Mouse (Mus musculus) MEL (cell line): ENCODE results near the gene Bcl7c. TPM values are rescaled to one million over a fixed set of nuclear protein-coding genes. Genes with fewer than 3 reads are reported as not detected.

Experiments used
- DNase-seq: peaks from one replicate; pipeline ENCODE4 v3.0.0; 2011; ENCODE audit warnings: low read depth, low spot score
- H3K27ac ChIP-seq: 2 replicates; pipeline ENCODE4 v1.5.1; 2012; ENCODE audit warnings: low read depth, mild to moderate bottlenecking, control low read depth, low read length, moderate library complexity; ENCODE audit not compliant: control insufficient read depth
- H3K27me3 ChIP-seq, 2 experiments: fragments of 150-350 bp in 1 of 2; sonication (generic) in 1 of 2; 2 replicates each; pipeline ENCODE4 v1.6.1; 2012; ENCODE audit warnings: low read length in 2 of 2, mild to moderate bottlenecking in 2 of 2, improper control_type of control experiment in 1 of 2, moderate library complexity in 1 of 2; ENCODE audit not compliant: insufficient read depth in 2 of 2, control insufficient read depth in 1 of 2
- H3K36me3 ChIP-seq, 2 experiments: 2 replicates each; pipeline ENCODE4 v1.6.1; 2012 to 2014; ENCODE audit warnings: low read length in 2 of 2, improper control_type of control experiment in 1 of 2, inconsistent platforms in 1 of 2, mild to moderate bottlenecking in 1 of 2; ENCODE audit not compliant: insufficient read depth in 2 of 2, control insufficient read depth in 1 of 2
- H3K4me1 ChIP-seq, 2 experiments: fragments of 150-350 bp in 1 of 2; sonication (generic) in 1 of 2; 2 replicates each; pipeline ENCODE4 v1.6.1; 2012; ENCODE audit warnings: low read length in 2 of 2, improper control_type of control experiment in 1 of 2, mild to moderate bottlenecking in 1 of 2; ENCODE audit not compliant: insufficient read depth in 2 of 2, control insufficient read depth in 1 of 2
- H3K4me3 ChIP-seq, 2 experiments: fragments of 150-350 bp in 1 of 2; sonication (generic) in 1 of 2; 2 replicates each; pipeline ENCODE4 v1.5.1; 2012; ENCODE audit warnings: low read depth in 2 of 2, low read length in 2 of 2, mild to moderate bottlenecking in 2 of 2, moderate library complexity in 2 of 2, control low read depth in 1 of 2, improper control_type of control experiment in 1 of 2; ENCODE audit not compliant: control insufficient read depth in 1 of 2, insufficient read depth in 1 of 2
- H3K79me2 ChIP-seq: 2 replicates; pipeline ENCODE4 v1.6.1; 2012; ENCODE audit warnings: mild to moderate bottlenecking, low read length, moderate library complexity; ENCODE audit not compliant: control insufficient read depth, poor library complexity, insufficient read depth
- H3K9ac ChIP-seq: 2 replicates; pipeline ENCODE4 v1.6.1; 2012; ENCODE audit warnings: low read depth, mild to moderate bottlenecking, control low read depth, low read length, moderate library complexity; ENCODE audit not compliant: control insufficient read depth, poor library complexity, severe bottlenecking
- H3K9me3 ChIP-seq: fragments of 150-350 bp; sonication (generic); replicated peaks from 2 replicates; pipeline ENCODE4 v1.6.1; 2012; ENCODE audit warnings: mild to moderate bottlenecking, low read length, improper control_type of control experiment, moderate library complexity; ENCODE audit not compliant: insufficient read depth
- BHLHE40 ChIP-seq: IDR thresholded peaks from 2 replicates; pipeline ENCODE4 v1.6.1; 2012; ENCODE audit warnings: low read depth, mild to moderate bottlenecking, inconsistent platforms, low read length, improper control_type of control experiment, borderline replicate concordance
- CTCF ChIP-seq, 3 experiments: IDR thresholded peaks in 2 of 3; conservative IDR thresholded peaks in 1 of 3; 2 replicates each; pipeline ENCODE4 v1.5.1; 2011 to 2012; ENCODE audit warnings: low read length in 3 of 3, low read depth in 2 of 3, mild to moderate bottlenecking in 2 of 3, improper control_type of control experiment in 1 of 3, inconsistent platforms in 1 of 3, mixed read lengths in 1 of 3, moderate library complexity in 1 of 3; ENCODE audit not compliant: control insufficient read depth in 1 of 3, insufficient read depth in 1 of 3, poor library complexity in 1 of 3, severe bottlenecking in 1 of 3
- E2F4 ChIP-seq: IDR thresholded peaks from 2 replicates; pipeline ENCODE4 v1.6.1; 2011; ENCODE audit warnings: low read depth, low read length, improper control_type of control experiment, borderline replicate concordance
- EP300 ChIP-seq, 2 experiments: IDR thresholded peaks; 2 replicates each; pipeline ENCODE4 v1.6.1; 2011; ENCODE audit warnings: improper control_type of control experiment in 2 of 2, low read length in 2 of 2, low read depth in 1 of 2, mild to moderate bottlenecking in 1 of 2
- ETS1 ChIP-seq: IDR thresholded peaks from 2 replicates; pipeline ENCODE4 v1.6.1; 2012; ENCODE audit warnings: low read depth, mild to moderate bottlenecking, inconsistent platforms, low read length, improper control_type of control experiment, moderate library complexity
- HCFC1 ChIP-seq: IDR thresholded peaks from 2 replicates; pipeline ENCODE4 v1.6.1; 2012; ENCODE audit warnings: low read depth, mild to moderate bottlenecking, inconsistent platforms, low read length, improper control_type of control experiment, moderate library complexity
- KAT2A ChIP-seq: conservative IDR thresholded peaks from 2 replicates; pipeline ENCODE4 v1.6.1; 2012; ENCODE audit warnings: low read depth, low read length, improper control_type of control experiment, inconsistent platforms
- MAFK ChIP-seq: IDR thresholded peaks from 2 replicates; pipeline ENCODE4 v1.6.1; 2011; ENCODE audit warnings: low read depth, mild to moderate bottlenecking, low read length, improper control_type of control experiment, borderline replicate concordance
- MAX ChIP-seq: IDR thresholded peaks from 2 replicates; pipeline ENCODE4 v1.6.1; 2011; ENCODE audit warnings: low read length, improper control_type of control experiment
- MEF2A ChIP-seq: IDR thresholded peaks from 2 replicates; pipeline ENCODE4 v1.6.1; 2014; ENCODE audit warnings: low read depth, mild to moderate bottlenecking, inconsistent platforms, low read length, improper control_type of control experiment; ENCODE audit not compliant: poor library complexity, insufficient replicate concordance, severe bottlenecking; ENCODE audit errors: extremely low read depth
- MXI1 ChIP-seq: IDR thresholded peaks from 2 replicates; pipeline ENCODE4 v1.6.1; 2011; ENCODE audit warnings: mild to moderate bottlenecking, low read depth, low read length, improper control_type of control experiment
- MYB ChIP-seq: IDR thresholded peaks from 2 replicates; pipeline ENCODE4 v1.6.1; 2011; ENCODE audit warnings: mild to moderate bottlenecking, low read depth, low read length, improper control_type of control experiment
- MYC ChIP-seq: IDR thresholded peaks from 2 replicates; pipeline ENCODE4 v1.6.1; 2011; ENCODE audit warnings: low read depth, mild to moderate bottlenecking, low read length, improper control_type of control experiment, moderate library complexity
- NELFE ChIP-seq: IDR thresholded peaks from 2 replicates; pipeline ENCODE4 v1.6.1; 2011; ENCODE audit warnings: low read depth, low read length, improper control_type of control experiment
- POLR2A ChIP-seq, 2 experiments: IDR thresholded peaks; 2 replicates each; pipeline ENCODE4 v1.6.1; 2011 to 2012; ENCODE audit warnings: low read length in 2 of 2, mild to moderate bottlenecking in 2 of 2, control low read depth in 1 of 2, improper control_type of control experiment in 1 of 2, low read depth in 1 of 2, moderate library complexity in 1 of 2; ENCODE audit not compliant: control insufficient read depth in 1 of 2, insufficient read depth in 1 of 2, poor library complexity in 1 of 2
- POLR2AphosphoS2 ChIP-seq: IDR thresholded peaks from 2 replicates; pipeline ENCODE4 v1.6.1; 2011; ENCODE audit warnings: low read length, improper control_type of control experiment
- POLR2AphosphoS5 ChIP-seq: IDR thresholded peaks from 2 replicates; pipeline ENCODE4 v1.6.1; 2012; ENCODE audit warnings: low read depth, borderline replicate concordance, mild to moderate bottlenecking, inconsistent platforms, low read length, moderate library complexity, mixed read lengths
- RAD21 ChIP-seq: IDR thresholded peaks from 2 replicates; pipeline ENCODE4 v1.6.1; 2011; ENCODE audit warnings: mild to moderate bottlenecking, low read depth, low read length, improper control_type of control experiment
- SIN3A ChIP-seq: IDR thresholded peaks from 2 replicates; pipeline ENCODE4 v1.6.1; 2012; ENCODE audit warnings: low read length, improper control_type of control experiment, inconsistent platforms
- SMC3 ChIP-seq: IDR thresholded peaks from 2 replicates; pipeline ENCODE4 v1.6.1; 2011; ENCODE audit warnings: low read depth, low read length, improper control_type of control experiment
- UBTF ChIP-seq: IDR thresholded peaks from 2 replicates; pipeline ENCODE4 v1.6.1; 2012; ENCODE audit warnings: low read depth, mild to moderate bottlenecking, inconsistent platforms, low read length, improper control_type of control experiment, moderate library complexity, borderline replicate concordance; ENCODE audit not compliant: insufficient read depth
- USF1 ChIP-seq: IDR thresholded peaks from 2 replicates; pipeline ENCODE4 v1.6.1; 2014; ENCODE audit warnings: low read depth, mild to moderate bottlenecking, inconsistent platforms, low read length, improper control_type of control experiment, moderate library complexity
- USF2 ChIP-seq, 2 experiments: IDR thresholded peaks; 2 replicates each; pipeline ENCODE4 v1.6.1; 2011 to 2012; ENCODE audit warnings: improper control_type of control experiment in 2 of 2, low read length in 2 of 2, borderline replicate concordance in 1 of 2, inconsistent platforms in 1 of 2, low read depth in 1 of 2, mild to moderate bottlenecking in 1 of 2; ENCODE audit not compliant: insufficient read depth in 1 of 2
- ZC3H11A ChIP-seq: IDR thresholded peaks from 2 replicates; pipeline ENCODE4 v1.6.1; 2012; ENCODE audit warnings: low read depth, mild to moderate bottlenecking, inconsistent platforms, low read length, improper control_type of control experiment
- ZNF384 ChIP-seq: IDR thresholded peaks from 2 replicates; pipeline ENCODE4 v1.6.1; 2012; ENCODE audit warnings: low read depth, mild to moderate bottlenecking, inconsistent platforms, low read length, improper control_type of control experiment
- polyA plus RNA-seq, 2 experiments: library from polyadenylated mRNA; stranded (reverse) in 1 of 2; unstranded in 1 of 2; fragments of >175 nt in 1 of 2; fragments of >200 nt in 1 of 2; gene quantifications; 2 replicates each; pipeline versions ENCODE4 v1.2.1 to v1.2.4; 2012; ENCODE audit warnings: low replicate concordance in 2 of 2, low read depth in 1 of 2; ENCODE audit not compliant: insufficient read length in 2 of 2, insufficient read depth in 1 of 2, missing spikeins in 1 of 2
- total RNA-seq: library from RNA; depleted of rRNA; stranded (reverse); fragments of 300-350 nt; gene quantifications from 2 replicates; pipeline ENCODE4 v1.2.3, GENCODE M21; 2012

Gene Bcl7c
- total and polyA plus RNA-seq, 3 experiments = 72.4 to 98.4 TPM; not detected in 1

GRCm38 (mm10) chr7:127725490-127725889, 16.8 kb upstream of the Bcl7c start:
- no peaks in the 10 kb centered on the region for H3K4me1 ChIP-seq
- no peak overlapping the region for H3K9ac ChIP-seq
- H3K36me3 ChIP-seq = no peaks in the 10 kb centered on the region; a peak in 1 of 4 replicates
- DNase-seq = no peak
- no peaks in the 10 kb centered on the region for H3K27me3 ChIP-seq
- TF ChIP-seq POLR2AphosphoS2 = no peak
- TF ChIP-seq SIN3A = no peak
- no peak for TF ChIP-seq MYC
- TF ChIP-seq BHLHE40 = no peak
- TF ChIP-seq CTCF (IDR thresholded peaks at IDR 0.05 in 2 of 3, conservative IDR thresholded peaks at IDR 0.05 in 1 of 3; ENCODE audit: control insufficient read depth in 1 of 3, insufficient read depth in 1 of 3, low read depth in 2 of 3, low read length in 3 of 3, poor library complexity in 1 of 3, severe bottlenecking in 1 of 3) = no peak
- no peak for TF ChIP-seq RAD21
- TF ChIP-seq EP300 (IDR thresholded peaks at IDR 0.05; ENCODE audit: low read depth in 1 of 2, low read length in 2 of 2) = no peak
- TF ChIP-seq MEF2A = no peak
- no peak for TF ChIP-seq USF1
- TF ChIP-seq KAT2A = no peak
- TF ChIP-seq MXI1 = no peak
- no peak for TF ChIP-seq MAX
- no peak for TF ChIP-seq ZC3H11A
- no peak for TF ChIP-seq NELFE
- TF ChIP-seq E2F4 = no peak
- no peak for TF ChIP-seq SMC3
- H3K79me2 ChIP-seq = no peaks in the 10 kb centered on the region
- H3K9me3 ChIP-seq = no peaks in the 10 kb centered on the region
- H3K27ac ChIP-seq = no peak overlapping the region
- H3K4me3 ChIP-seq = no peak overlapping the region

- Histone ChIP-seq H3K4me1 (peaks cover 2 to 7% of the 10 kb centered on the region in 2 experiments; a peak in 3 of 4 replicates), H3K27me3 (no peaks in the 10 kb centered on the region), H3K9ac (no peak overlapping the region), H3K9me3 (no peaks in the 10 kb centered on the region), H3K36me3 (peaks cover 0 to 7% of the 10 kb centered on the region in 2 experiments; a peak in 2 of 4 replicates), H3K79me2 (peaks cover 1% of the 10 kb centered on the region; the same call in 1 of the 2 replicates), H3K27ac (no peak overlapping the region), H3K4me3 (no peak overlapping the region)
- no peak for TF ChIP-seq KAT2A
- TF ChIP-seq BHLHE40 = no peak
- no peak for TF ChIP-seq USF2 (IDR thresholded peaks at IDR 0.05; ENCODE audit: borderline replicate concordance in 1 of 2, insufficient read depth in 1 of 2, low read depth in 1 of 2, low read length in 2 of 2)
- no peak for TF ChIP-seq UBTF
- no peak for TF ChIP-seq POLR2A (IDR thresholded peaks at IDR 0.05; ENCODE audit: control insufficient read depth in 1 of 2, insufficient read depth in 1 of 2, low read depth in 1 of 2, low read length in 2 of 2, poor library complexity in 1 of 2)
- no peak for TF ChIP-seq ZNF384
- TF ChIP-seq USF1 = no peak
- no peak for TF ChIP-seq NELFE
- no peak for TF ChIP-seq RAD21
- no peak for TF ChIP-seq HCFC1
- no peak for TF ChIP-seq POLR2AphosphoS5
- TF ChIP-seq MXI1 = no peak
- no peak for TF ChIP-seq MAFK
- TF ChIP-seq MYB = no peak
- no peak for TF ChIP-seq ETS1
- no peak for DNase-seq
Observed at GRCm38 (mm10) chr7:127719258-127719657, 10.5 kb upstream of the Bcl7c start.
